Mouse (Mus musculus) adipocyte (in vitro differentiated cells): ENCODE measurements around the gene Gm10491.
"Not testable (repeated sequence)": the region's sequence is repeated elsewhere in the genome, so short reads cannot be mapped to it uniquely, and the experiment has no call there.

Source experiments
- DNase-seq: peaks from one replicate; pipeline ENCODE4 v3.0.0-alpha.2; 2016; ENCODE audit warnings: low spot score

Gene Gm10491

DNA sequence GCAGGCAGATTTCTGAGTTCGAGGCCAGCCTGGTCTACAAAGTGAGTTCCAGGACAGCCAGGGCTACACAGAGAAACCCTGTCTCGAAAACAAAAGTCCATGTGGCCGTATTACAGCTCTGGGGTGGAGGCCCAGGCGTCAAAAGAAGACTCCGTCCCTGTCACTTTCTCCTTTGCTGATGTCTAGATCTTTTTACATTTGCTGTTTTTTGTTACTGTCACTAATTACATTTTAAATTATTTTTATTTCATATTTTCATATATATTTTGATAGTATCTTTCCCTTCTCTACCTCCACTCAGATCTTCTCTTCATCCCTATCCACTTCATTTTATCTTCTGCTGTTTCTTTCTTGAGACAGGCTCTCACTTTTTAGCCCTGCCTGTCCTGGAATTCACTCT is at the start of gene Gm10491:
Gm10491 (minus strand) TSS at position 101 of the 400 bp plus-strand sequence.
- DNase-seq: no peak

DNA sequence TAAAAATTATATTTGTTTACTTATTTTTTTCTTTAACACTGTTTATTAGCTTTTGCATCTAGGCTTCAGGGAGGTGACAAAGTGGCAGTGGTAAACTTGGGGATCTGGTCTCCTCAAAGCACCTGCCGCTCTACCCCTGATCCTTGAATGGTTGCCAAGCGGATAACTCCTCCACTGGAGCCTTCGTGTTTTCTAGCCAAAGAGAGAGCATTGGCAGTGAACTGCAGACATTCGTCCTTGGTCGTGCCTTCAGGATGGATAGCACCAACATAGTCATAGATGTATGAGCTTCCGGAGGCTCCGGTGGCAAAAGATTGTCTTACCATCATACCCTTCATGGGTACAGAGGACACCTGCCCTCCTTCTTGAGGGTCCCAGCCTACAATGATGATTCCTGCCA is 42.5 kb upstream of the Gm10491 start:
- DNase-seq: no peak

DNA sequence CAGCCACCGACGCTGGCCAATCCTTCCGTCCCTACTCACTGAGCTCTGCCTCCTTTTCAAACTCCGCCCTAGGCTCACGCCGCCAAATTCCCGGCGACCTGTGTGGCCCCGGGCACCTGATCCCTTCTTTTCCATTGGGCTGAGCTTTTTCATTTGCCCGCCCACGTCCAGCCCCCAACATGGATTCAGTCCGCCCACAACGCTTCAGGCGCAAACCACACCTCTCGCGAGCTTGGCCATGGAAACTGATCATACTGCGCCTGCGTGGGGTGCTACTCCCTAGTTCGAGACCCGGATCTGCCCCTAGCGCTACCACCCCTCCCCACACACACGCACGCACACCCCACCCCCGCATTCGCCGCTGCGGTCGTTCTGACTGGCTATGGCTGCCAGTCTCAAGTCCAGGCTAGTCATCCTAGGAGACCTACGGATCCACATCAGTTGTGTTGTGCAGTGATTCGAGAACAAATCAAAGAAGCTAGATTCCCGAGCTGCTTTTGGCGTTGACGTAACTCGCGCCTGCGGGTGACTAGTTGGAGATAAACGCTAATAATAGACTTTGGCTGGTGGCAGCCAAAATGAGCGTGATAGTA is 40.4 kb upstream of the Gm10491 start:
- peak; percentile 98 for DNase-seq

GRCm38 (mm10) chrX:7947108-7947899 is 39.7 kb upstream of the Gm10491 start, which contains the start of gene Hdac6:
Gene Hdac6 (minus strand): TSS chrX:7947889.
- no peak for DNase-seq

GRCm38 (mm10) chrX:7945618-7946017 is 38.0 kb upstream of the Gm10491 start:
- no peak for DNase-seq

- no peak for DNase-seq
Observed at GRCm38 (mm10) chrX:7937667-7938066, 30.0 kb upstream of the Gm10491 start.

- DNase-seq: no peak
Observed at GRCm38 (mm10) chrX:7936874-7937273, 29.2 kb upstream of the Gm10491 start.

DNA sequence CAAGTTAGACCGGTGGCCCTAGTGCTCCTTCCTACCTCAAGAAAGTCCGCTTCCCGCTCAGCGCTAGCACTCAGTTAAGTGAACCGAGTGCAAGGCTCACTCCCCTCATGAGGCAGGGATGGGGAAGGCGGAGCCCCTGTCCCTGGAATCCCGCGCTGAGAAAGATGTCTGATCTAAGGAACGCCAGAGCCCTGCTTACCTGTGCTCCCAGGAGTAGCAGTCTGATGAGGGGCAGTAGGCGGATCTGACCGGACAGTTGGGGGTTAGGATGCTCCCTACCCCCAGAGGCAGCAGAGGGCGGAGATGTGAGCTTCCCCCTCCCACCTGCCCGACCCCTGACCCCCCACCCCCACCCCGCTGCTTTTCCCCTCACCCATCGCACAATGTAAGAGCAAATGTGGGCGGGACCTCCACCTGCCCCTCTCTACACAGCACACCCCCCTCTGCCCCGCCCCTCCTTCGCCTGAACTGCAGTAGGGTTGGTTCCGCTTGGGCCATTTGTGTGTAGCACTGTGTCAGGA is 20.7 kb upstream of the Gm10491 start, which contains the start of gene Eras:
Eras (minus strand) TSS at position 338 of the 521 bp plus-strand sequence.
- no peak for DNase-seq

GRCm38 (mm10) chrX:7927116-7927515 is 19.5 kb upstream of the Gm10491 start:
- no peak for DNase-seq

GRCm38 (mm10) chrX:7926266-7926665 is 18.6 kb upstream of the Gm10491 start:
- no peak for DNase-seq

DNA sequence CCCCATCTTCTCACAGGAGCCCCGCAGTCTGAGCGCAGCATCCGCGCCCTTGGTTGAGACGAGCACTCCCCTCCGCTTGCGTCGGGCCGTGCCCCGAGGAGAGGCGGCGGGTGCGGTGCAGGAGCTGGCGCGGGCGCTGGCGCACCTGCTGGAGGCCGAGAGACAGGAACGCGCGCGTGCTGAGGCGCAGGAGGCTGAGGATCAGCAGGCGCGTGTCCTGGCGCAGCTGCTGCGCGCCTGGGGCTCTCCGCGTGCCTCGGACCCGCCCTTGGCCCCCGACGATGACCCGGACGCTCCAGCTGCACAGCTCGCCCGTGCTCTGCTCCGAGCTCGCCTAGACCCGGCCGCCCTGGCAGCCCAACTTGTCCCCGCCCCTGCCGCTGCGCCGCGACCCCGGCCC is 14.4 kb upstream of the Gm10491 start:
- DNase-seq: no peak

GRCm38 (mm10) chrX:7919601-7920383 is 12.2 kb upstream of the Gm10491 start, which contains the start of gene Pcsk1n:
Gene Pcsk1n (plus strand): TSS chrX:7919822.
- no peak for DNase-seq

- not testable (repeated sequence) for DNase-seq
Observed at GRCm38 (mm10) chrX:7917960-7918359, 10.3 kb upstream of the Gm10491 start.

- not testable (repeated sequence) for DNase-seq
Observed at GRCm38 (mm10) chrX:7915669-7916068, 8.0 kb upstream of the Gm10491 start.

DNA sequence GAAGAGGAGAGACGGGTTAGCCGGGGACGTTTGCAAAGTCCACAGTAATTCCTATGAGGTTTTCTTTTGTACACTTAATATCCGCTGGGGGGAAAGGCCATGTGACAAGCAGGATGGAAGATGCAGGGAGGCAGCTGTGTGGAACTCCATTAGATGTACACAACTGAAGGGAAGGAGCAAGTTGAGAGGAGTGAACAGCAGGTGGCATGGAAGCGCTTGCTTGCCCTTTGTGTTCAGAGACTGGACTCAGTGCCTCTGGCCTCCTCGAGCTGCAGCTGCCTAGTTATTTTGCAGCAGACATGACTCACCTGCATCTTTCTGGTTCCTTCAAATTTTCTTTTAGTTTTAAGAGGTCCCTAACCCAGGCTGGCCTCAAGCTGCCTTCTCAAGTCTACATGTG is 2.8 kb upstream of the Gm10491 start:
- DNase-seq: peak; percentile 34

DNA sequence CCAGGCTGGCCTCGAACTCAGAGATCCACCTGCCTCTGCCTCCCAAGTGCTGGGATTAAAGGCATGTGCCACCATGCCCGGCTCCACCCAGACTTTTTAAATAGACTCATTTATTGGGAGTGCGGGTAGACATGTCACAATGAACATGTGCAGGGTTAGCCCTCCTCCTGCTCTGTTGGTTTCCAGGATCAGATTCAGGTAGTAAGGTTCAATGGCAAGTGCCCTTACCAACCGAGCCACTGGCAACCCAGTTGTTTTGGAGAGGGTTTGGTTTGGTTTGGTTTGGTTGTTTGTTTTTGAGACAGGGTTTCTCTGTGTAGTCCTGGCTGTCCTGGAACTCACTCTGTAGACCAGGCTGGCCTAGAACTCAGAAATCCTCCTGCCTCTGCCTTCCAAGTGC is 1.6 kb upstream of the Gm10491 start, which contains the start of gene Gm10490:
Gm10490 (plus strand) TSS at position 301 of the 400 bp plus-strand sequence.
- DNase-seq: not testable (repeated sequence)

GRCm38 (mm10) chrX:7904441-7904840 is 3.2 kb downstream of the Gm10491 start:
- no peak for DNase-seq

- peak; percentile 96 for DNase-seq
Observed at GRCm38 (mm10) chrX:7898880-7899874, 8.5 kb downstream of the Gm10491 start, which contains the start of the genes Pqbp1 and Timm17b. Gene Pqbp1 (minus strand): TSS chrX:7899269. Gene Timm17b (plus strand): TSS chrX:7899357.

- no peak for DNase-seq
Observed at GRCm38 (mm10) chrX:7898211-7898610, 9.4 kb downstream of the Gm10491 start.

DNA sequence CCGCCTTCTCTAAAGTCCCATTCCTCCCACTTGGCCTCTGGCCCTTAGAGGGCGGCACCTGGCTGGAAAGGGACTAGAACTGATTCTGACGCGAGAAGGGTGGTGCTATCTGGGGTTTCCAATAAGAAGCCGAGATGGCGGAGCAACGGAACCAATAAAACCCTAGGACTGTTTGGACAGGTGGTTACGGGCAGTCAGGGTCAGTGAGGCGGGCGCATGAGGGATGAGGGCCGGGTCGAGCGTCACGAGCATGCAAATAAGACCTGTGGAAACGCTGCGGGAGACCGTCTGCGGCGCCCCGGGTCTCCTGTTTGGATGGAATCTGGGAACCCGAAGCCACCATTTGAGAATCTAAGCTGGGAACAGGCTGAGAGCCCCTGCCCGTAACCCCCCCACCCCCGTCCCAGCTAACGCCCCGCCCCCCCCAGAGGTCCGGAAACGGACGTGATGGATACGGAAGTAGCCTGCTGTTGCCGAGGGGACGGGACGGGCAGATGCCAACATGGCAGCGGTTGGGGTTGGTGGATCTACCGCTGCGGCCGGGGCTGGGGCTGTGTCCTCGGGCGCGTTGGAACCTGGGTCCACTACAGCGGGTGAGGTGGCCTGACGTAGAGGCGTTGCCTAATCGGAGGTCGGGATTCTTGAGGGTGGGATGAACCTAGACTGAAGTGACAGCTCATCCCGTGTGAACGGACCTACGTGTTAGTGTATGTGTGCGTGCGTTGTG is 23.6 kb downstream of the Gm10491 start, which contains the start of gene Slc35a2:
Slc35a2 (plus strand) TSS at position 188 of the 727 bp plus-strand sequence.
- DNase-seq: peak; percentile 96
